Mouse (Mus musculus): ENCODE results near the gene Catsper2.

DNA sequence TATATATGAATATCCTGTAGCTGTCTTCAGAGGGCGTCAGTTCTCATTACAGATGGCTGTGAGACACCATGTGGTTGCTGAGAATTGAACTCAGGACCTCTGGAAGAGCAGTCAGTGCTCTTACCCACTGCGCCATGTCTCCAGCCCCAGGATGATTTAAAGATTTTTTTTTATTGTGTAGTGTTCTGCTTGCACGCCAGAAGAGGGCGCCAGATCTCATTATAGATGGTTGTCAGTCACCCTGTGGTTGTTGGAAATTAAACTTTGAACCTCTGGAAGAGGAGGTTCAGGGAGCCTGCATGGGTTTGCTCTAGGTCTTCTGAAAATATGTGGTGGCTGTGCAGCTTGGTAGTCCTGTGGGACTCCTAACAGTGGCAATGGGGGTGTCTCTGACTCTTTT lies 5.4 kb downstream of the Catsper2 start:
- peak; percentile 81 for TF ChIP-seq CTCF (IDR thresholded peaks at IDR 0.05; ENCODE audit: low read depth)
- no peak for TF ChIP-seq EP300 (IDR thresholded peaks at IDR 0.05; ENCODE audit: low read depth)

Measured in liver, embryonic 14.5 days (tissue).